Mouse (Mus musculus): ENCODE measurements around the gene Adrm1. TPM values are rescaled to one million over a fixed set of nuclear protein-coding genes. Genes with fewer than 3 reads are reported as not detected.

Gene Adrm1
- 116 and 167 TPM in 2 replicates for total RNA-seq (2012; rRNA removed)
- total RNA-seq (2014; rRNA removed) = 107 and 127 TPM in 2 replicates
- 121 and 148 TPM in 2 replicates for polyA plus RNA-seq (2012; ENCODE audit: insufficient read length, low read depth)

GRCm38 (mm10) chr2:180170806-180171521 is at the start of gene Adrm1:
TSS of gene Adrm1 (plus strand) at chr2:180171485.
- TF ChIP-seq CTCF (conservative IDR thresholded peaks at IDR 0.05 in 1 of 2, IDR thresholded peaks at IDR 0.05 in 1 of 2; ENCODE audit: low read depth in 2 of 2, low read length in 2 of 2) = peak; percentile 13 to 100; a peak in 2 of 4 replicates
- 0 out of 2 replicates have a peak, but pooled peaks have one; percentile 20 for TF ChIP-seq USF2 (conservative IDR thresholded peaks at IDR 0.05; ENCODE audit: low read depth, low read length)
- TF ChIP-seq CHD2 (IDR thresholded peaks at IDR 0.05; ENCODE audit: low read length) = no peak; the same call in 1 of the 2 replicates
- TF ChIP-seq CHD1 (IDR thresholded peaks at IDR 0.05; ENCODE audit: low read depth, low read length) = 0 out of 2 replicates have a peak, but pooled peaks have one; percentile 31
- peak; percentile 73; the same call in 1 of the 2 replicates for TF ChIP-seq MEF2A (IDR thresholded peaks at IDR 0.05; ENCODE audit: borderline replicate concordance, low read depth, low read length)
- peak; percentile 20 for TF ChIP-seq RAD21 (IDR thresholded peaks at IDR 0.05; ENCODE audit: low read depth, low read length)
- peak; percentile 70; the same call in 1 of the 2 replicates for TF ChIP-seq POLR2A (IDR thresholded peaks at IDR 0.05; ENCODE audit: low read depth, low read length)
- peak; percentile 68; the same call in 1 of the 2 replicates for TF ChIP-seq NELFE (IDR thresholded peaks at IDR 0.05; ENCODE audit: low read depth, low read length)
- TF ChIP-seq MAFK (IDR thresholded peaks at IDR 0.05; ENCODE audit: insufficient replicate concordance, low read length) = peak; percentile 96
- no peak for TF ChIP-seq UBTF (IDR thresholded peaks at IDR 0.05; ENCODE audit: low read depth, low read length)
- peak; percentile 90 for TF ChIP-seq ELF1 (IDR thresholded peaks at IDR 0.05; ENCODE audit: low read depth, low read length)
- 0 out of 2 replicates have a peak, but pooled peaks have one; percentile 73 for TF ChIP-seq SIN3A (IDR thresholded peaks at IDR 0.05; ENCODE audit: low read length)
- peak; percentile 77; the same call in 1 of the 2 replicates for TF ChIP-seq TCF12 (IDR thresholded peaks at IDR 0.05; ENCODE audit: low read depth, low read length)
- peak; percentile 94 for TF ChIP-seq HCFC1 (IDR thresholded peaks at IDR 0.05; ENCODE audit: low read depth, low read length)
- peak; percentile 32; the same call in 1 of the 2 replicates for TF ChIP-seq USF1 (IDR thresholded peaks at IDR 0.05; ENCODE audit: low read depth, low read length)
- TF ChIP-seq E2F4 (IDR thresholded peaks at IDR 0.05; ENCODE audit: insufficient replicate concordance, low read depth, low read length) = no peak
- TF ChIP-seq MXI1 (IDR thresholded peaks at IDR 0.05; ENCODE audit: low read depth, low read length) = peak; percentile 80
- TF ChIP-seq MYC (IDR thresholded peaks at IDR 0.05; ENCODE audit: low read depth, low read length) = peak; percentile 79
- peak; percentile 84 for TF ChIP-seq MAX (IDR thresholded peaks at IDR 0.05; ENCODE audit: low read length)
- TF ChIP-seq PAX5 (IDR thresholded peaks at IDR 0.05; ENCODE audit: low read length) = no peak
- no peak for TF ChIP-seq MAZ (IDR thresholded peaks at IDR 0.05; ENCODE audit: low read depth, low read length)
- TF ChIP-seq IRF4 (IDR thresholded peaks at IDR 0.05; ENCODE audit: low read depth, low read length) = peak; percentile 70; the same call in 1 of the 2 replicates
- TF ChIP-seq ZMIZ1 (IDR thresholded peaks at IDR 0.05; ENCODE audit: low read depth, low read length) = 0 out of 2 replicates have a peak, but pooled peaks have one; percentile 60
- peak; percentile 75 for TF ChIP-seq SMC3 (IDR thresholded peaks at IDR 0.05; ENCODE audit: low read depth, low read length)
- TF ChIP-seq JUND (conservative IDR thresholded peaks at IDR 0.05; ENCODE audit: low read depth, low read length) = 0 out of 2 replicates have a peak, but pooled peaks have one; percentile 27
- TF ChIP-seq ZKSCAN1 (IDR thresholded peaks at IDR 0.05; ENCODE audit: borderline replicate concordance, low read depth, low read length) = no peak
- peak; percentile 93 for TF ChIP-seq KAT2A (IDR thresholded peaks at IDR 0.05; ENCODE audit: insufficient replicate concordance, low read length)
- TF ChIP-seq ZNF384 (IDR thresholded peaks at IDR 0.05; ENCODE audit: low read depth, low read length) = no peak
- peak; percentile 11; the same call in 1 of the 2 replicates for TF ChIP-seq ETS1 (conservative IDR thresholded peaks at IDR 0.05; ENCODE audit: low read depth, low read length)
- TF ChIP-seq TBP (conservative IDR thresholded peaks at IDR 0.05; ENCODE audit: low read depth, low read length) = no peak
- TF ChIP-seq EP300 (IDR thresholded peaks at IDR 0.05; ENCODE audit: low read length) = peak; percentile 32; the same call in 1 of the 2 replicates
- TF ChIP-seq BHLHE40 (IDR thresholded peaks at IDR 0.05; ENCODE audit: low read depth, low read length) = peak; percentile 41
- TF ChIP-seq GABPA (IDR thresholded peaks at IDR 0.05; ENCODE audit: insufficient replicate concordance, low read depth, low read length) = peak; percentile 78; the same call in 1 of the 2 replicates
- Histone ChIP-seq H3K4me2 (ENCODE audit: insufficient read depth, low read depth, poor library complexity, severe bottlenecking) (peak within 1 kb of the TSS; percentile 76), H3K79me2 (replicated peaks; ENCODE audit: control insufficient read depth, extremely low read depth, insufficient read depth, poor library complexity, severe bottlenecking) (peaks cover 22% of the 10 kb centered on the region), H3K4me3 (replicated peaks in 1 of 3; ENCODE audit: low read depth in 2 of 3, low read length in 2 of 3, poor library complexity in 1 of 3) (peak within 1 kb of the TSS; percentile 85 to 97 (median 97)), H3K27me3 (replicated peaks) (no peaks in the 10 kb centered on the region), H3K9ac (ENCODE audit: insufficient read depth, low read depth) (peak within 1 kb of the TSS; percentile 97), H3K36me3 (replicated peaks in 1 of 2; ENCODE audit: control insufficient read depth in 1 of 2, insufficient read depth in 1 of 2, low read length in 1 of 2) (peaks cover 28 to 50% of the 10 kb centered on the region in 2 experiments), H3K9me3 (replicated peaks; ENCODE audit: low read length) (no peaks in the 10 kb centered on the region), H3K27ac (ENCODE audit: insufficient read depth, low read depth) (peak within 1 kb of the TSS; percentile 63), H3K4me1 (ENCODE audit: control insufficient read depth in 1 of 2, insufficient read depth in 2 of 2) (peaks cover 6 to 28% of the 10 kb centered on the region in 2 experiments; a peak in 3 of 4 replicates)
- peak; percentile 92 for DNase-seq (ENCODE audit: extremely low read depth)
- dilution Hi-C loops (cut with MboI; ENCODE audit: extremely low pct_ligation_motif_present, extremely low pct_unique_long_range_greater_than_20kb, low sequenced_read_pairs) (no loop called here), in situ Hi-C loops (cut with MboI; ENCODE audit: low pct_ligation_motif_present, low pct_unique_long_range_greater_than_20kb, low sequenced_read_pairs) (no loop called here)
